Mouse (Mus musculus) layer of hippocampus, adult 11-12 months (tissue): ENCODE data around the gene Chrna9.
"Not testable (repeated sequence)": the region's sequence is repeated elsewhere in the genome, so short reads cannot be mapped to it uniquely, and the experiment has no call there.

Experiments
- DNase-seq: peaks from one replicate; pipeline ENCODE4 v3.0.0; 2022; ENCODE audit warnings: low spot score

The Chrna9 gene

GRCm38 (mm10) chr5:65956144-65957008, 21.7 kb downstream of the Chrna9 start:
- no peak for DNase-seq

- peak; percentile 24 for DNase-seq
These were observed 23.9 kb downstream of the Chrna9 start for GRCm38 (mm10) chr5:65958597-65958996.

DNA sequence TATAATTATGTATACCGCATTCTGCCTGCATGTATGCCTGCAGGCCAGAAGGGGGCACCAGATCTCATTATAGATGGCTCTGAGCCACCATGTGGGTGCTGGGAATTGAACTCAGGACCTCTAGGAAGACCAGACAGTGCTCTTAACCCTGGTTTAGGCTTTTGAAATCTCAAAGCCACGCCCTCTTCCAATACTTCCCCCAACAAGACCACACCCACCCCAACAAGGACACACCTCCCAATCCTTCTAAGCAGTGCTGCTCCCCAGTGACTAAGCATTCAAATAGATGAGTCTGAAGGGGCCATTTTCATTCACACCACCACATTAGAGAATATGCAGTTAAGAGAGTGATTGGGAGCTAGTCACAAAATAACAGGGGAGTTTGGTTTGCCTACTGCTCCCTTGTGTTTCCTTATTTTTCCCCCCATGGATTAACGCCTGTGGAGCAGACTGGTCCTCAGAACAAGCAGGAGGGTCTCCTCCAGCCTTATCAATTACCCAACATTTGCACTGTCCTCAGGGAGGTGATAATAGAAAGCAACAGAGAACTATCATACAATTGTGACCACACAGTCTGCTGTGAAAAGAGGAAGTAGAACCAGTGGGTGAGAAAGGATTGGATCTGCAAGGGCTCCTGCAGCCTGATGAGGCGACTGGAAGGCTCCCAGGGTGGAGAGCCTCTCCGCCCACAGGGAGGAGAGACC, 25.3 kb downstream of the Chrna9 start:
- DNase-seq, result no peak

- DNase-seq, result no peak
These were observed 25.9 kb downstream of the Chrna9 start for GRCm38 (mm10) chr5:65960597-65960950.

- DNase-seq, result no peak
These were observed 28.6 kb downstream of the Chrna9 start for GRCm38 (mm10) chr5:65963291-65963690.

- DNase-seq, result no peak
These were observed 31.1 kb downstream of the Chrna9 start for GRCm38 (mm10) chr5:65965771-65966279.

DNA sequence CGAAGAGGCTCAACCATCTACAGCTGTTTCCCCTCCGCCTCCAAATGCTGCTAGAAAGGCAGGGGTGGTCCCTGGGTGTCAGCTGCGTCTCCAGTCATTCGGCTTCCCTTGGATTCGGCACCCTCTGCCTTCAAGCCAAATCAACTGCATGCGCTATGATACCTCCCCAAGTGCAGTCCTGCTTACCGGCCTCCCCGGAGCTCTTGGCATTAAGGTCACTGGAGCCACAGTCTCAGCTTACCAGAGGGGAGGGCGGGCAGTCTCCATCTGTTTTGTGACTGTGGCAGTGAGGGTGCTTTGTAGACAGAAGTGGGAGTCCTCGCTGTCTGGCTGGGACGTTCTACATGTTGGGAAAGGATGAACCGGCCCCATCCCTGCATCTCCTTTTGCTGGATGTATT, 32.4 kb downstream of the Chrna9 start:
- no peak for DNase-seq

GRCm38 (mm10) chr5:65968004-65968403, 33.3 kb downstream of the Chrna9 start:
- no peak for DNase-seq

GRCm38 (mm10) chr5:65973189-65973588, 38.5 kb downstream of the Chrna9 start:
- DNase-seq, result no peak

DNA sequence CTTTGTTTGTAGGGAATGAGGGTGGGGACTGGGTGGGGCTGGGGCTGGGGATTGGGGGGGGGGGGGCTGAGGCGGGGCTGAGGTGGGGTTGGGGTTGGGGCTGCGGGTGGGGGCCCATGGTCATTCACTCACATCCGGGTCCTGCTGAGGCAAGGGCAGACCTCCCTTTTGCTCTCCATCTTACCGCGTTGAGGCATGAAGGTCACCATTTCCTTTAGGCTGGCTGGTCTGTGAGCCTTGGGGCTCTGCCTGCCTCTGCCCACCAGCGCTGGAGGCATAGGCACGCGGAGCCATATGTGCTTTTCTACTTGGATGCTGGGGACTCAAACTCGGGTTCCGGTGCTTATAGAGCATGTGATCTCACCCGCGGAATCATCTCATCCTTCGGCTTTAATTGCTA, 41.0 kb downstream of the Chrna9 start:
- DNase-seq, result no peak

DNA sequence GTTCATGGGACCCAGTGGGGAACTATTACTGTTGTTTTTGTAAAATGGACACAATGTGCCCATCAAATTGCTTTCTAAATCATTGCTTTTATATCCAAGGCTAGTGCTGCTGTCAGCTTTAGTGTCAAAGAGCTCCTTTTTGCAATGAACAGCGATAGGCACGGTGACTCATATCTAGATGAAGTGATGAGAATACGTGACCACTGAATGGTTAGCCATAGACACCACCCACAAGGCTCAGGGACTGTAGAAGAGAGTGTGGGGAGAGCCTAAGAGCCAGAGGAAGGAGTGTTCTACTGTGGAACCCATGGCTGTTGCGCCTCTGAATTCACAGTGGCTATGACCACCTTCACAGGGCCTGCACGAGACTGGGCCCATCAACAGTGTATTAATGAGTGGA, 51.7 kb downstream of the Chrna9 start:
- no peak for DNase-seq

DNA sequence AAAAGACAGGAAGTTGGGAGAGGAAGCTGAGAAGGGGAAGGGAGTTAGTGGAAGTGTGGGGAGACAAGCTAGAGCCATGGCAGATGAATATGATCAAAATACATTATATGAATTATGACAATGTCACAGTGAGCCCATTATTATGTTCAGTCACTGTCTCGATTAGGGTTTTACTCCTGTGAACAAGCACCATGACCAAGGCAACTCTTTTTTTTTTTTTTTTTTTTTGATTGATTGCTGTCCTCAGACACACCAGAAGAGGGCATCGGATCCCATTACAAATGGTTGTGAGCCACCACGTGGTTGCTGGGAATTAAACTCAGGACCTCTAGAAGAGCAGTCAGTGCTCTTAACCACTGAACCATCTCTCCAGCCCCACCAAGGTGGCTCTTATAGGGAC, 52.3 kb downstream of the Chrna9 start:
- DNase-seq, result not testable (repeated sequence)

DNA sequence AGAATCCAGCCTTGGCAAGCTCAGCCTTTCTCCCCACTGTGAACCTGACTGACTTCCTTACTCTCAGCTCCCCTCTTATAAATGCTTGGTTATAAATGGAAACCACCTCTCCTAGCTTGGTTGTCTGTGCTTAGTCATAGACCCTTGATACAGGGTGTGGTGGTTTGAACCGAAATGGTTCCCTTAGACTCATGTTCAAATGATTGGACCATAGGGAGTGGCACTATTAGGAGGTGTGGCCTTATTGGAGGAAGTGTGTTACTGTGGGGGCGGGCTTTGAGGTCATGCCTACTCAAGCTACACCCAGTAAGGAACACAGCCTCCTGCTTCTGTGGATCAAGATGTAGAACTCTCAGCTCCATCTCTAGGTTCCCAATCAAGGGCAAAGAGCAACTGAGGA, 56.5 kb downstream of the Chrna9 start:
- no peak for DNase-seq

DNA sequence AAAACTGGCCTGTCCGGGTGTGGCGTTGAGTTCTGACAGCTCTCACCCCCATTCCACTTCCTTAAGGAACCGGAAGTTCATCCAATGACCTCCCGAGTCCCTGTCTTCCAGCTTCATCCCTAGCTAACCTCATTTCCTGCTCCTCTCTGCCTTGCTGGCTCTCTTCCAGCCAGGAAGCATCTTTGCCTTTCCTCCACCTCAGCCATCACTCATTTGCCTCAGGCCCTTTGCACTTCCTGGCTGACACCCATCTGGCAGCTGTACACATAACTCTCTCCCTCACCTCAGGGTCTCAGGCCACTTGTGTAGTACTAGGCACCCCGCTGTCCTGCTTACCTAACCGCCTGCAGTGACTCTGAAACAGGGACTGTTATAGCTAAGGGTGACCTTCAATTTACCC, 59.9 kb downstream of the Chrna9 start:
- DNase-seq, result no peak

GRCm38 (mm10) chr5:65997813-65998212, 63.1 kb downstream of the Chrna9 start:
- no peak for DNase-seq

- DNase-seq, result no peak
These were observed 64.4 kb downstream of the Chrna9 start for GRCm38 (mm10) chr5:65999106-65999505.

DNA sequence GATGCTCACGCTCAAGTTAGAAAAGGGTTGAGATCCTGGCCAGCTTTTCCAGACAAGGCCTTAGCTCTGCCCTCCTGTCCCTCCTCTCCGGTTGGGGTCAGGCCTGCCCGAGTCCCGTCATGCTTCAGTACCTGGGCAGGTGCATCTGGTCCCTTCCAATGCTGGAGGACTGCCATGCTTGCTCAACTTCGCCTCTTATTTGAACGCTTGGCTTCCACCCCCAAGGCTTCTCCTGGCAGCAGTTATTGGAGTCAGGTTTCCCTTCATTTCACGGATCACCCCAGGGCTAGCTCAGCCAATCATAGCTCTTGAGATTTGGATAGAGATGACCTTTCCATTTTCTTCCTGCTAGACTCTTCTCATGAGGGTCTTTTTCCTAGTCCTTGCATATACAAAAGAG, 65.4 kb downstream of the Chrna9 start:
- no peak for DNase-seq

- no peak for DNase-seq
These were observed 65.9 kb downstream of the Chrna9 start for GRCm38 (mm10) chr5:66000567-66001125.

DNA sequence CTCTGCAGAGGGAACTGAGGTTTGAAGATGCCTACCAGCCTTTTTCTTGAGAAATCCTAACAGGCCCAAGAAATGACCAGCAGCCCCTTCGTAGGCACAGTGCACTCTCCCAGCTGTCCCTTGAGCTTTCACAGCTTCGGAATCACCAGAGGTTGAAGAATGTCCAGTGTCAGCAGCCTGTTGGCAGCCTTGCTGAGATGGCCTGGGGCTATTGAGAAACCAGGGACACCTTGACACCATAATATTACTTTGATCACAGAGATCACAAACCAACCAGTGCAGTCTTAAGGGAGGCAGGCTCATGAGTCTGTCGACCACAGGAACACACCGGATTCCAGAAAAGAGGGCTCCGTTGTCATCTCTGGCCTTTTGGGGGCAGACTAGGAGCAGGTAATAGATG, 66.5 kb downstream of the Chrna9 start:
- DNase-seq, result no peak

GRCm38 (mm10) chr5:66004134-66004925, 69.6 kb downstream of the Chrna9 start, which contains the start of gene 9130230L23Rik:
Gene 9130230L23Rik, minus strand, starts transcription at chr5:66004285.
- DNase-seq, result no peak

DNA sequence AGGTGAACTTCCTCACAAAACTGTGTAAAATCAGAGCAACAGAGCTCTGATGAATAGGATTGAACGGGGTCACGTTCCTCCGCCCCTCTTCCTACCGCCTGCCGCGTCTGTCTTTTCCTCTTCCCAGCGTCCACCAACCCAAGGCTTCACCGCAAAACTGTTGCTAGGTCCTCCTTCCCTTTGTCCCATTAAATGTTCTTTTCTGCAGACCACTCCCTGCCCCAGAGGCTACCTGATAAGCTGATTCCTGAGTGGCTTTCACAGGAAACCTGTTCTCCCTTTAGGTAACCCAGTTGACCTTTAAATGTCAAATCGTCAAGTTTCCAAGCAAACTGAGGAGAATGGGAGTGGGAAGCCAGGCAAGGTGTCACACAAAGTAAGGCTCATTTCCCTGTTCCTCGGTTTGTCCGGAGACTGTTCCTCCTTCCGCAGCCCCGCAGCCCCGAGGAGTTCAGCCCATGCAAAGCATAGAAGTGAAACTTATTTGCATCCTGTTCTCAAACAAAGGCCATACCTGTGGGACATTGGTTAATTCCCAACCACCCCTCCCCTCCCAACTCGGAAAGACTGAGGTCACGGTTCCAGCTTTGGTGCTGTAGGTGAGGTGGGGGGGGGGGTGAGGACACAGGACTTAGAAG, 70.4 kb downstream of the Chrna9 start:
- no peak for DNase-seq
